Mouse (Mus musculus): ENCODE results near the gene Rreb1. TPM values are rescaled to one million over a fixed set of nuclear protein-coding genes. Genes with fewer than 3 reads are reported as not detected.

Rreb1 gene
- total and polyA plus RNA-seq, 3 experiments = 8.1 to 34.0 TPM; not detected in 1

DNA sequence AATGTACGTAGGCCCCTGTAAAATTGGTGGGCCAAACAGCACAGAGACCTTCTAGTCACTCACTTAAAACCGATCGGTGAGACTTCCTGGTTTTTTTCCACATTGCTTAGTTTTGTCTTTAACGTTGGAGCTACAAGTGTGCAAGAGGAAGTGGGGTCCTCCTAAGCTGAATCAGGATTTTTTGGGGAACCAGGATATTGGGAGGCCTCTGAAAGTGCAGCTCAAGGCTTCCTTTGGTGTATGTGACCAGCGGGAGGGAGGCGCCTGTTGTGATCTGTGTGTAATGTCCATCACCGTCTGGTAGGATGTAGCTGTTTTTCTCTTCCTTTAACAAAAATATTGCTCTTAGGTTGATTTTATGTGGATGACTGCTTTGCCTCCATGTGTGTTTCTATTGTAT is 67.4 kb downstream of the Rreb1 start:
- no peak for TF ChIP-seq ZNF384 (IDR thresholded peaks at IDR 0.05; ENCODE audit: low read depth, low read length)
- no peak for TF ChIP-seq UBTF (IDR thresholded peaks at IDR 0.05; ENCODE audit: borderline replicate concordance, insufficient read depth, low read depth, low read length)
- TF ChIP-seq SMC3 (IDR thresholded peaks at IDR 0.05; ENCODE audit: low read depth, low read length) = no peak
- TF ChIP-seq POLR2AphosphoS2 (IDR thresholded peaks at IDR 0.05; ENCODE audit: low read length) = no peak
- no peak for TF ChIP-seq BHLHE40 (IDR thresholded peaks at IDR 0.05; ENCODE audit: borderline replicate concordance, low read depth, low read length)
- no peak for TF ChIP-seq ELF1 (IDR thresholded peaks at IDR 0.05; ENCODE audit: low read depth, low read length)
- TF ChIP-seq ZC3H11A (IDR thresholded peaks at IDR 0.05; ENCODE audit: low read depth, low read length) = no peak
- no peak for TF ChIP-seq MAX (IDR thresholded peaks at IDR 0.05; ENCODE audit: low read length)
- TF ChIP-seq ETS1 (IDR thresholded peaks at IDR 0.05; ENCODE audit: low read depth, low read length) = no peak
- TF ChIP-seq CHD1 (IDR thresholded peaks at IDR 0.05; ENCODE audit: low read depth, low read length) = no peak
- TF ChIP-seq ZMIZ1 (IDR thresholded peaks at IDR 0.05; ENCODE audit: low read depth, low read length) = no peak
- no peak for TF ChIP-seq NELFE (IDR thresholded peaks at IDR 0.05; ENCODE audit: low read depth, low read length)
- TF ChIP-seq ZKSCAN1 (IDR thresholded peaks at IDR 0.05; ENCODE audit: low read depth, low read length) = no peak
- TF ChIP-seq E2F4 (IDR thresholded peaks at IDR 0.05; ENCODE audit: borderline replicate concordance, low read depth, low read length) = no peak
- no peak for TF ChIP-seq KAT2A (conservative IDR thresholded peaks at IDR 0.05; ENCODE audit: low read depth, low read length)
- TF ChIP-seq EP300 (IDR thresholded peaks at IDR 0.05; ENCODE audit: low read depth in 1 of 2, low read length in 2 of 2) = no peak
- Histone ChIP-seq H3K4me1 (ENCODE audit: control insufficient read depth in 1 of 2, insufficient read depth in 2 of 2, low read length in 2 of 2) (peaks cover 7 to 22% of the 10 kb centered on the region in 2 experiments), H3K9me3 (replicated peaks; ENCODE audit: insufficient read depth, low read length) (no peaks in the 10 kb centered on the region), H3K9ac (ENCODE audit: control insufficient read depth, low read depth, low read length, poor library complexity, severe bottlenecking) (no peak overlapping the region), H3K4me3 (ENCODE audit: control insufficient read depth in 1 of 2, insufficient read depth in 1 of 2, low read depth in 2 of 2, low read length in 2 of 2) (no peak overlapping the region), H3K36me3 (ENCODE audit: control insufficient read depth in 1 of 2, insufficient read depth in 2 of 2, low read length in 2 of 2) (peaks cover 3 to 18% of the 10 kb centered on the region in 2 experiments; a peak in 3 of 4 replicates), H3K79me2 (ENCODE audit: control insufficient read depth, insufficient read depth, low read length, poor library complexity) (peaks cover 49% of the 10 kb centered on the region), H3K27me3 (ENCODE audit: control insufficient read depth in 1 of 2, insufficient read depth in 2 of 2, low read length in 2 of 2) (no peaks in the 10 kb centered on the region), H3K27ac (ENCODE audit: control insufficient read depth, low read depth, low read length) (no peak overlapping the region)
- peak; percentile 27 for DNase-seq (ENCODE audit: low read depth, low spot score)

DNA sequence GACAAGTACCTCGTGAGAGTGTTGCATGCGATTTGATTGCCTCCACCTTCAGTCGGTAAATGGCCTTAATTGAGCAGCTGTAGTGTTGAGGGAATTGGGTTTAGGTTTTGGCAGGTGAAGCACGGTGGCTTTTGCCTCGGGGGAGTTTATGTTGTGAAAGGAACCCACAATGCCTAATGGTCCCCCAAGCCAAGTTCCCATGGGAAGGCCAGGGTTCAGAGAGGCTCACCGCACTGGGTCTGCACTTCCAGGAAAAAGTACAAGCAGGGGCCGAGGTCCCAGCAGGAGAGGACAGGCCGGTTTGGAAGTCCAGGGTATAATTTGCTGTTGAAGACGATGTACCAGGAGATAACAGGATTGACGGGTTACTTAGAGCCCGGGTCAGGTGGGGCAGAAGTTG is 68.3 kb downstream of the Rreb1 start:
- Histone ChIP-seq H3K4me3 (ENCODE audit: control insufficient read depth in 1 of 2, insufficient read depth in 1 of 2, low read depth in 2 of 2, low read length in 2 of 2) (no peak overlapping the region), H3K9ac (ENCODE audit: control insufficient read depth, low read depth, low read length, poor library complexity, severe bottlenecking) (no peak overlapping the region), H3K27ac (ENCODE audit: control insufficient read depth, low read depth, low read length) (no peak overlapping the region), H3K36me3 (ENCODE audit: control insufficient read depth in 1 of 2, insufficient read depth in 2 of 2, low read length in 2 of 2) (peaks cover 3 to 25% of the 10 kb centered on the region in 2 experiments; a peak in 3 of 4 replicates), H3K27me3 (ENCODE audit: control insufficient read depth in 1 of 2, insufficient read depth in 2 of 2, low read length in 2 of 2) (no peaks in the 10 kb centered on the region), H3K4me1 (ENCODE audit: control insufficient read depth in 1 of 2, insufficient read depth in 2 of 2, low read length in 2 of 2) (peaks cover 14 to 25% of the 10 kb centered on the region in 2 experiments), H3K9me3 (replicated peaks; ENCODE audit: insufficient read depth, low read length) (no peaks in the 10 kb centered on the region), H3K79me2 (ENCODE audit: control insufficient read depth, insufficient read depth, low read length, poor library complexity) (peaks cover 50% of the 10 kb centered on the region)
- no peak for DNase-seq (ENCODE audit: low read depth, low spot score)
- TF ChIP-seq MAZ (IDR thresholded peaks at IDR 0.05; ENCODE audit: low read depth, low read length) (no peak), SIN3A (IDR thresholded peaks at IDR 0.05; ENCODE audit: low read length) (no peak), MAX (IDR thresholded peaks at IDR 0.05; ENCODE audit: low read length) (no peak), MYB (IDR thresholded peaks at IDR 0.05; ENCODE audit: low read depth, low read length) (no peak)
